Mouse (Mus musculus) kidney, adult 9 months (tissue): Measurements from ENCODE around the gene Rpl36a-ps1.
"Not testable (repeated sequence)": the region's sequence is repeated elsewhere in the genome, so short reads cannot be mapped to it uniquely, and the experiment has no call there.

Experiments
- DNase-seq: peaks from one replicate; pipeline ENCODE4 v3.0.0; 2022

Rpl36a-ps1 gene

GRCm38 (mm10) chr14:98994218-98994617 is at the start of gene Rpl36a-ps1:
TSS of gene Rpl36a-ps1 (minus strand) at chr14:98994318.
- no peak for DNase-seq

DNA sequence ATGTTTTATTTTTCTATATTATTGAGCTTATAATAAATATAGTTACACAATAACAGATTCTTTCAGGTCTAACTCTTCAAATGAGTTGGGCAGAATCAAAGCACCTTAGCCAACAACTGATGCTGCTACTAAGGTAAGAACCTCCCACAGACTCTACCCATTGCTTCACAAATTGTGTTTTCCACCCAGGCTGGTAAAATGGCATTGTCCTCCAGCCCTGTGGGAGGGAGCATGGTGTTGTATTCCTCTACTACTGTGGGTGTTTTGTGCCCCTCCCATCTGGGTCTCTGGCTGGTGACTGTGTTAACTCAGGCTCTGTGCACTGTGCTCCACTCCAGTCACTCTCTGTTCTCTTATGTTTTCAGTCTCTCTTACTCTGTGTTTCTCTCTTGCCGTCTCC is 49.4 kb upstream of the Rpl36a-ps1 start:
- no peak for DNase-seq

GRCm38 (mm10) chr14:99041416-99041815 is 47.3 kb upstream of the Rpl36a-ps1 start:
- DNase-seq, result no peak

DNA sequence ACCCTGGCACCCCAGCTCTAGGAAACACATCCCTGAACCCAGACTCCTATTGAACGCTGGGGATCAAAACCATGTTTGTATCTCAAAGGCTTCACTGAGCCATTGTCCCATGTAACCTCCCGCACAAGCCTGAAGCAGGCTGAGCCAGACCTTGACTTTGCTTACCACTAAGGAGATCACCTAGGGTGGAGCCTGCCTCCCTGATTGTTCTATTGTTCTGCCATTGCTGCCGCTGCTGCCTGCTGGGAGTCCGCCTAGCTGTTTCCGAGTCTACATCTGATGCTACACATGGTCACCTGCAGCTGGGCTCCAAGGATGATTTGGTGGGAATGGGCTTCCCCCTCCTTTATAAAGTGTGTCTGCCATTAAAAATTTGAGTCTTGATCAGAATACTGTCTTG is 45.2 kb upstream of the Rpl36a-ps1 start:
- DNase-seq, result not testable (repeated sequence)

DNA sequence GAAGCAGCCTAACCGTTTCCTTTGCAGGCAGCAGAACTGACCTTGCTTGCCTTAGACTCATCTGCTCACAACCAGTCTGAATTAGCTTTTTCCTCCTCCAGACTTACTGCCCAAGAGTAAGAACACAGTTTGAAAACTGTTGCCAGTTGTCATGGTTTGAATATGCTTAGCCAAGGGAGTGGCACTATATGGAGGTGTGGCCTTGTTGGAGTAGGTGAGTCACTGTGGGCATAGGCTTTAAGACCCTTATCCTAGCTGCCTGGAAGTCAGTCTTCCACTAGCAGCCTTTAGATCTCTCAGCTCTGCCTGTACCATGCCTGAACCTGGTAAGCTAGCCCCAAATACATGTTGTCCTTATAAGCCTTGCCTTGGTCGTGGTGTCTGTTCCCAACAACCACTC is 43.6 kb upstream of the Rpl36a-ps1 start:
- DNase-seq, result no peak

GRCm38 (mm10) chr14:99036039-99036438 is 41.9 kb upstream of the Rpl36a-ps1 start:
- DNase-seq, result no peak

GRCm38 (mm10) chr14:99034851-99035250 is 40.7 kb upstream of the Rpl36a-ps1 start:
- not testable (repeated sequence) for DNase-seq

- no peak for DNase-seq
Observed at GRCm38 (mm10) chr14:99032596-99032995, 38.5 kb upstream of the Rpl36a-ps1 start.

GRCm38 (mm10) chr14:99031337-99031873 is 37.3 kb upstream of the Rpl36a-ps1 start:
- DNase-seq, result no peak

GRCm38 (mm10) chr14:99029987-99030386 is 35.9 kb upstream of the Rpl36a-ps1 start:
- DNase-seq, result no peak

DNA sequence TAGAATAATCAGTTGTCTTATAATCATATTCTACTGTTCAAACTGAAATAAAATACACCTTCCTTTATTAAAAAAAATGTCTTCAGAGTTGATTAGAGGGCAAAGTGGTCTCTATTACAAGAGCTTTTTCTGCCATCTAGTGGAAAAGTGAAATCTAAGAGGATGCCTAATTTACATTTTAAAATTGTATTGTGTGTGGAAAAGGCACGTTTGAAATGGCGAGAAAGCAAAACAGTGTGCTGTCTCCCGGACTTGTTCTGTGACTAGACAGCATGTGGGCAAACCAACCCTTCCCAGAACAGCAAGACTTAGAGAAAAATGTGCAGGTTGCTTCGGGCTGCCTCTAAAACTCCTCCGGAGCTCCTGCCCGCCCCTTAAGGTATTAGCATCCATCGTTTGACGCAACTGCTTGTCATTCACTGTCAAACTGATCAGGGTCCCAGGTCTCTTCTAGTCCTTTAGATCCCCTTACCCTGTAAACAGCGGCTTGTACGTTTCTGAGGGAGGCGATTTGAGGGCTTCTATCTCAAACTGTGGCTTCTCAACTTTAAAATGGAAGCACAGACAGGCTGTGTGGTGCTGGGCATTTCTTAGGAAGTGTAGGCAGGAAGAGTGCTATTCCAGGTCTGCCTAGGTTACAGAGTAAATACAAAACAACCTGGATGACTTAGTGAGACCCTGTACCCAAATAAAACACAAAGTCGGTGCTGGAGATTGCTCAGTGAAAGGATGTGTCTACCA is 28.4 kb upstream of the Rpl36a-ps1 start:
- peak; percentile 12 for DNase-seq

GRCm38 (mm10) chr14:99019136-99019808 is 25.2 kb upstream of the Rpl36a-ps1 start:
- no peak for DNase-seq

DNA sequence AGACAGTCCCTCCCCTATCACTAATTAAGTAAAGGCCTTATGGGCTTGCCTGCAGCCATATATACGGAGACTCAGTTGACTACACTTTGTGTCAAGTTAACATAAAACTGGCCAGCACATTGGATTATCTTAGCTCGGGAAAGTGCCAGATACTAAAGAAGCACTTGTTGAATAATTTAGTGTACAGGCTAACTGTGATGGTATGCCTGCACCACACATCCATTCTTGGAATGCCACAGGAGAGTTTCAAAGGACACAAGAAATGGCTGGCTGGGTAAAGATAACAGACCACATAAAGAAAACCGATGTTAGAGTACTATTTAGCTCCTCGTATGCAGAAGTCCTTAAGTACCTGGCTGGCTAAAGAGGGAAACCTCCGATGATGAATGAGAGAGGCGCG is 24.6 kb upstream of the Rpl36a-ps1 start:
- DNase-seq, result no peak

DNA sequence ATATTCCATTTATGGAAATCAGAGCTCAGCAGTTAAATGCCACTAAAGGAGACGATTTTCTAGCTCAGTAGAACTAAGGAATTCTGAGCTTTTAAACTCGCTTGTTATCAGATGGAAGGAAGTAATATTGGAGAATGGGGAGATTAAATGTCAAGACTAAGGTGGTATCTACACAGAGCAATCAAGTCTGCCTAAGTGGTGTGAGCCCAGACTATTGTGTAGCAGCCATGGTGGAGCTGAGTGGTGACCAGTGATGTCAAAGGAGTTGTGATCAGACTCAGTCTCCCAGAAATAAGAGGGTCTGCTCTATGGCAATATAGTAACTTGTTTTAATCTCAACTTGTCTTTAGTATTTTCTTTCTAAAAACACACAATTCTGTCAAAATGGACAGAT is 16.8 kb upstream of the Rpl36a-ps1 start:
- no peak for DNase-seq

- peak; percentile 14 for DNase-seq
Observed at GRCm38 (mm10) chr14:99010224-99010919, 16.3 kb upstream of the Rpl36a-ps1 start.

DNA sequence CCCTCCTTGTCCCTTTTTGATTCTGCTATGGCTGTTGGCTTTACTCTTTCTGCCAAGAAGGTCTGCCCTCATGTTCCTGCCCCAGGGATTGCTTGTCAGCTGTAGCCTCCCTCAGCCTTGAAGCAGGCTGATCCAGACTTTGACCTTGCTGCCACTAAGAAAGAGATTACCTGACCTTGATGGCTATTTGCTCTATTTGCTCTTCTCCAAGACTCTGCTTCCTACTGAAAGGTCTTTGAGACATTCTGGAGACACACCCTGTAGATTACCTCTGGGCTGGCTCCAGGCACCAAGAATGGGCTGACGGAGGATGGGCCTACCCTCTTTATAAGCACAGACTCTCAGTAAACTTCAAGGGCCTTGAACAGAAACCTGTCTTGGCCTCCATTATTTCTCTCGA is 1.6 kb downstream of the Rpl36a-ps1 start:
- no peak for DNase-seq

DNA sequence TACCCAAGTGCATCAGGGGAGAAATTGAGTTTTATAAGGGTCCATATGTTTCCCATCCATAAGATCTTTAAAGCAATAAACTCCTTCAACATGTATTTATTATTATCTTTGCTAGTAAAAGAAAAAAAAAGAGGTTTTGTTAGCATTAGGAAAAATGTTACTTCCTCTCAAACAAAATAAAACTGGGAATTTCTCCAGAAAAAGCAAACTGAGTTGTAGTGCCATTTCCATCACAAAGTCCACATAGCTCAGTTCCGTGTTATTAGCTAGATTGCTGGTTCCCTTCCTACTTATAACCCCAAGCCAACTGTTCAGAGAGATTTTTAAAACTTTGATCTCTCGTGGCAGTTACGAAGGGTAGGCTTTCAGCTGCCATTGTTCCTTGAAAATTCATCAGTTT is 3.5 kb downstream of the Rpl36a-ps1 start:
- DNase-seq, result no peak

DNA sequence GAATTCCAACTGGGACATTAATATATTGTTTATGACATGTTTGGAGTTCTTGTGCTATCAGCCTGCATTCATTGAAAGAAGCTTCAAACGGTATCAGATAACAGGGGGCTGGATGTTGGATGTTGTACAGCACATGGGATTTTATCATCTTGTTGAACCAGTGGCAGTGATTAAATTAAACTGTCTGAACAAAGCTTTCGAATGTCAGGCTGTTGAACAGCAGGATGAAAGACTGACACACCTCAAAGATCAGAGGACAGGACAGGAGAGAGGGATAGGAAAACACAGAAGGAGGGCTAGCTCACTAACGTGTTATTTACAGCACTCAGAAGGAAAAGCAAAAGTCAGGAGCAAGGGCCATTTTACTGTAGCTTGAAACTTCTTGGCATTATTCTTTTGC is 4.3 kb downstream of the Rpl36a-ps1 start:
- DNase-seq, result no peak

GRCm38 (mm10) chr14:98971921-98972320 is 22.2 kb downstream of the Rpl36a-ps1 start:
- no peak for DNase-seq

- no peak for DNase-seq
Observed at GRCm38 (mm10) chr14:98958978-98959658, 35.0 kb downstream of the Rpl36a-ps1 start.

- DNase-seq, result no peak
Observed at GRCm38 (mm10) chr14:98956788-98957187, 37.3 kb downstream of the Rpl36a-ps1 start.

DNA sequence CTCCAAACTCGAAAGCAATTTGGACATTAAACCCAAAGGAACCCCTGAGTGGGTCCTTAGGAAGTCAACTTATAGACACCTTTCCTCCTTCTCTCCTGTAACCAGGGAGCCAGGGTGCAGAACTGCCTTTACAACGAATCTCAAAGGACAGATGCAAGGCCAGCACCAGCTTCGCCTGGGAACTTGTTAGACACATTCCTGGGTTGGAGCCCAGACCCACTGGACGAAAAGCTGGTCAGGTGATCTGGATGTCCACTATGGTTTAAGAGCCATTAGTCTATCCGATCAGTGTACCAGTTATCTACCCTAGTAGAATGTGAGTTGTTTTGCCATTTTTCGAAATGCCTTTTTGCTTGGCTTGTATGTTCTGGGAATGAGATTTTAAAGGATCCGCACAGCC is 41.7 kb downstream of the Rpl36a-ps1 start:
- no peak for DNase-seq
